Comparison of ENCODE assay signal across 21 mouse cellular contexts in the genomic region with DNA sequence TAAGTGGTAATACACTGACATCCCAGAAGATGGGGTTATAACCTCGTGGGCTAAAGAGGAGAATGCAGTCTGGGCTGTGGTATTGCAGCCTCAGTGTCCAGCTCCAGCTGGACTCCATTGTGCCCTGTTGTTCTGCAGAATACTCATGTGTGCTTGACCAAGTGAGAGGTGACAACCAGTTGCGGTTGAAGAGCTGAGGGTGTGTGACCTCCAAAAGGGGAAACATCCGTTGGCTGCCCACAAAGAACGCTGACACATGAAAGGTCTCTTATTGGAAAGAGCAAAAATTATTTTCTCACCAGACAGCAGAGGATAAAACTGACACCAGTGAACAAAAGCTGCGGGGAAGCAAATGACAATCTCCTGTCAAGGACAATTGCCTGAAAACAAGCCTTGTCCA. TPM values are rescaled to one million over a fixed set of nuclear protein-coding genes. Genes with fewer than 3 reads are reported as not detected.
DNase-seq lines count a peak whose midpoint lies in the region; ATAC-seq lines count a peak whose summit lies in the region.
"Had no signal": no experiment of that assay in that cellular context is flagged by ENCODE, and none has a peak within 500 bp of the region (broad histone marks: within the 10 kb centered on the region; RNA-seq: fewer than 3 reads in every experiment).

No protein-coding gene starts in this region.

- peak; percentile 78 for DNase-seq in Muller cell, postnatal 12 days (ENCODE audit: inconsistent ontology term)
- peak; percentile 56 for DNase-seq in retina, embryonic 14.5 days (ENCODE audit: low spot score)
- DNase-seq in urinary bladder, postnatal 25 days (ENCODE audit: low spot score), result no peak
- no peak for DNase-seq in B cell, adult 2 months
- no peak for DNase-seq in right cerebral cortex, postnatal 4 days
- DNase-seq: adrenal gland, postnatal 10 days; adrenal gland, postnatal 36 days; cerebellum, adult 18-20 months; cerebellum, adult 9-10 months; cerebellum, postnatal 14 days; forebrain, postnatal 0 days; gastrocnemius, adult 2 months; gastrocnemius, postnatal 14 days; heart, adult 2 months had no signal

- 0 out of 2 replicates have a peak, but pooled peaks have one; percentile 15 for ATAC-seq in megakaryocyte, adult 5-6 weeks (ENCODE audit: poor library complexity, severe bottlenecking)
- ATAC-seq: activated CD4-positive, CD25-positive, alpha-beta regulatory T cell, adult 4 months; forebrain, embryonic 14.5 days; forebrain, postnatal 0 days had no signal

RNA-seq across cellular contexts. Expression of gene Clrn1, which starts 36.2 kb away (rescaled TPM):
- not detected in 2 replicates for total RNA-seq in megakaryocyte, adult 5-6 weeks (2015)
- total RNA-seq in megakaryocyte, adult 5-6 weeks (2017), result not detected in 2 replicates
- total RNA-seq: adrenal gland, postnatal 10 days; adrenal gland, postnatal 36 days; gastrocnemius, adult 2 months; gastrocnemius, postnatal 14 days; gastrocnemius, postnatal 4 days; heart, adult 2 months; heart, postnatal 25 days; hematopoietic stem cell, adult 5-6 weeks; MEL had no signal

Comparison
In these comparisons a context has a peak if more than half of its experiments do, and no peak if none do; other contexts are left out.
1. DNase-seq: peak in Muller cell, postnatal 12 days (single experiment) and retina, embryonic 14.5 days (single experiment); none in urinary bladder, postnatal 25 days (single experiment), B cell, adult 2 months (0 of 2) and right cerebral cortex, postnatal 4 days (single experiment).